Mouse (Mus musculus) kidney, postnatal 14 days (tissue): Measurements from ENCODE around the gene Asb15.

Source experiments
- DNase-seq: peaks from one replicate; pipeline ENCODE4 v3.0.0; 2022; ENCODE audit warnings: mixed read lengths

The Asb15 gene

GRCm38 (mm10) chr6:24568963-24569362, 41.0 kb downstream of the Asb15 start:
- DNase-seq = no peak

GRCm38 (mm10) chr6:24569711-24570110, 41.8 kb downstream of the Asb15 start:
- no peak for DNase-seq

GRCm38 (mm10) chr6:24570278-24570677, 42.3 kb downstream of the Asb15 start:
- no peak for DNase-seq

- DNase-seq = peak; percentile 43
These were observed 43.2 kb downstream of the Asb15 start for GRCm38 (mm10) chr6:24571126-24571525.

GRCm38 (mm10) chr6:24572431-24572830, 44.5 kb downstream of the Asb15 start:
- DNase-seq = no peak

GRCm38 (mm10) chr6:24573319-24573718, 45.4 kb downstream of the Asb15 start:
- DNase-seq = no peak

GRCm38 (mm10) chr6:24583456-24583855, 55.5 kb downstream of the Asb15 start:
- DNase-seq = no peak

GRCm38 (mm10) chr6:24585431-24586310, 57.7 kb downstream of the Asb15 start:
- peak; percentile 33 for DNase-seq

- peak; percentile 78 for DNase-seq
These were observed 58.9 kb downstream of the Asb15 start for GRCm38 (mm10) chr6:24586885-24587284.

- DNase-seq = no peak
These were observed 62.3 kb downstream of the Asb15 start for GRCm38 (mm10) chr6:24590282-24590681.

- DNase-seq = no peak
These were observed 63.7 kb downstream of the Asb15 start for GRCm38 (mm10) chr6:24591525-24592218.

- no peak for DNase-seq
These were observed 69.6 kb downstream of the Asb15 start, which contains the start of gene Lmod2 for GRCm38 (mm10) chr6:24597500-24597899. Gene Lmod2 (plus strand): TSS chr6:24597762.

GRCm38 (mm10) chr6:24599179-24599578, 71.2 kb downstream of the Asb15 start:
- DNase-seq = no peak

- no peak for DNase-seq
These were observed 71.7 kb downstream of the Asb15 start for GRCm38 (mm10) chr6:24599639-24600038.

GRCm38 (mm10) chr6:24600134-24600533, 72.2 kb downstream of the Asb15 start:
- no peak for DNase-seq

GRCm38 (mm10) chr6:24600726-24601125, 72.8 kb downstream of the Asb15 start:
- DNase-seq = no peak

- no peak for DNase-seq
These were observed 73.7 kb downstream of the Asb15 start for GRCm38 (mm10) chr6:24601668-24602067.

GRCm38 (mm10) chr6:24602351-24602750, 74.4 kb downstream of the Asb15 start:
- DNase-seq = no peak

- no peak for DNase-seq
These were observed 75.0 kb downstream of the Asb15 start for GRCm38 (mm10) chr6:24602993-24603392.

- no peak for DNase-seq
These were observed 76.3 kb downstream of the Asb15 start for GRCm38 (mm10) chr6:24604289-24604688.

- no peak for DNase-seq
These were observed 77.7 kb downstream of the Asb15 start for GRCm38 (mm10) chr6:24605631-24606030.

- DNase-seq = no peak
These were observed 78.6 kb downstream of the Asb15 start for GRCm38 (mm10) chr6:24606512-24606911.

- no peak for DNase-seq
These were observed 79.6 kb downstream of the Asb15 start for GRCm38 (mm10) chr6:24607531-24607930.

GRCm38 (mm10) chr6:24608129-24608528, 80.2 kb downstream of the Asb15 start:
- no peak for DNase-seq
